Mouse (Mus musculus): ENCODE data around the gene Nefh. TPM values are rescaled to one million over a fixed set of nuclear protein-coding genes. Genes with fewer than 3 reads are reported as not detected.

Gene Nefh
- total RNA-seq (2021), result under 1 TPM; 0.05 to 0.23 TPM
- long read RNA-seq, experiment 1, partial matches to known transcripts, result 0 of 3 reads
- long read RNA-seq, experiment 1, other reads (novel, unspliced or antisense), result 0 of 3 reads
- long read RNA-seq, experiment 2, partial matches to known transcripts, result 0 of 1 reads
- long read RNA-seq, experiment 2, other reads (novel, unspliced or antisense), result 0 of 1 reads

DNA sequence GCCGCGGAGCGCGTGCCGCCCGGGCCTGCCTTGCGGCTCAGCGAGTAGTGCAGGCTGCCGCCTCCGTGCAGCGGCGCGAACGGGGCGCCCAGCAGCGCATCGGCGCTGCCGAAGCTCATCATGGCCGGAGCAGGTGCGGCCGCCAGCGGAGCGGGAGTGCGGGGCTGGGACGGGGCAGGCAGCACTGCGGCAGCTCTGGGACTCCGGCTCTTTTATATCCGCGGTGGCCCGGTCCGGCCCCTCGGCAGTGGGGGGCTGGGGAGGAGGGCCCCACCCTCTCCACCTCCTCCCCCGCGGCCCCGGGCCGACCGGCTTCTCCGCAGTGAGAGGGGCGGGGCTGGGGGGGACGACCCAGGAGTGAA lies at the start of gene Nefh:
Gene Nefh, minus strand, starts transcription at position 252 of the 362 bp plus-strand sequence.
- no peak for DNase-seq

DNA sequence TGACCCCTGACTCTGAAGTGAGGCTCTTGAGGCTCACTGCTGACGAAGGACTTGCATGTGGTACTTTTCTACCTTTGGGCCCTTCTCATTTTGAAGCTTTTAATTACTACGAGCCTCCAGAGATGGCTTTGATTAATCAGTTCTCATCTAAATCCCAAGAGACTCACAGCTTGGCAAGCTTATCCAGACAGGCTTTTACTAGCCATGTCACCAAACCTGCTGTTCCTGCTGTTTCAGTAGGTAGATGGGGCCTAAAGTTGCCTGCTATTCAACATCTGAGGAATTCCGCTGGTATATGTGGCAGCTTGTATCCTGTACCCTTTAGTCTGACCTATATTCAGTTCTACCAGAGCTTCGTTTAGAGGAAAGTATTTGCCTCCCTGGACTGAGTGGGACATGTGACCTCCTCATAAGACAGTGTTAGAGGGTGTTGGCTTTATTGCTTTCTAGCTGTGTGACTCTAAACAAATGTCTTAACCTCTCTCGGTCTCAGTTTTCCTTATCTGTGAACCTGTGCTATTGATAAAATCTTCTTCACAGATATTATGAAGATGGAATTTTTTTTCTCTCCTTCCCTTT lies 48.8 kb upstream of the Nefh start:
- DNase-seq, result no peak

DNA sequence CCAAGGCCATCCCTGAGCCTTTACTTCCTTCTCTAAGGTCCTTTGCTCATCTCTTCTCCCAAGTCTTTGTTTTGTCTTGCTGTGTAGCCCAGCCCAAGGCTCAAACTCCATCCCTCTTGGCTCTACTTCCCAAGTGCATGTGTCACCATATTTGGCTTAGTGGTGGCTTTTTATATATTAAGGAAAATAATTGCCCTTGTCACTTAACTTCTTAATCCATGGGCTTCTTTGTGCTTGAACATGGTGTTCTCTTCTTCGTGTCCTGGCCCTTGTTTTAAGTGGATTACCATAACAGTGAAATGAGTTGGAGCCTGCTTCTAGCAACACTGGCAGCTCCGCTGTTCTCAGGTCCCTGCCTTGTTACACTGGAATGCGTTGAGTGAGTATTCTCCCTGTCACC lies 47.8 kb upstream of the Nefh start:
- no peak for DNase-seq

DNA sequence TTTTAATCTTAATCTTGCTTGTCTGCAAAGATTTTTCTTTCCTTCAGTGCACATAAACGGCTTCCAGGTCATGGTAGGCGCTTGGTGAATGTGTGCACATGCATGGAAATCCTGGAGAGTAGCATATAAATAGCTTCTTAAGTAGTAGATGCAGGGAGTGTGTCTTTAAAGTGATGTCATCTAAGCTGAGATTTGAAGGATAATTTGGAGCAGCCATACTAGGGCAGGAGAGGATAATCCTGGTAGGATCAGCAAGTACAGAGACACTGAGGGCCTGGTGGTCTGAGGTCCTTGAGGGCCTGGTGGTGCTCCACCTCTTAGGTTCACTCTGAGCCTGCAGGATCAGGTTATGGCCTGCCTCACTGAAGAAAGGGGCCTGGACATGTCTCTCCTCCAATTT lies 44.6 kb upstream of the Nefh start:
- DNase-seq, result no peak

DNA sequence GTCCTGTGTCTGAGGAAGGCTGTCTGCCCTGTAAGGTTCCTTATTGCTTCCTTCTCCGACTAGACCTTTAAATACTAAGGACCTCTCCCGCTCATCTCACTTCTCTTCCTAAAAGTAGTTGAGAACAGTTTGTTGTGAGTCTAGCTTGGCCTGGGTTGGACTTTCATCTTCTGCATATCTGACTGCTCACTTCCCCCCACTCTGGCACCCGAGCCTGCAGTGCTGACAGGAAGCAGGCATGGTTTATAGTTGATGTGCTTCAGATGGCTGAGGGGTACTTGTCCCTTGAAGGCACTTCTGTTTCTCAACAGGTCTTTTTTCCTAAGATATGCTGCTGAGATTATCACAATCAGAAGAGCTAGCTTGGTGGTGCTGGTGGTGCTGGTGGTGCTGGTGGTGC lies 41.3 kb upstream of the Nefh start:
- no peak for DNase-seq

DNA sequence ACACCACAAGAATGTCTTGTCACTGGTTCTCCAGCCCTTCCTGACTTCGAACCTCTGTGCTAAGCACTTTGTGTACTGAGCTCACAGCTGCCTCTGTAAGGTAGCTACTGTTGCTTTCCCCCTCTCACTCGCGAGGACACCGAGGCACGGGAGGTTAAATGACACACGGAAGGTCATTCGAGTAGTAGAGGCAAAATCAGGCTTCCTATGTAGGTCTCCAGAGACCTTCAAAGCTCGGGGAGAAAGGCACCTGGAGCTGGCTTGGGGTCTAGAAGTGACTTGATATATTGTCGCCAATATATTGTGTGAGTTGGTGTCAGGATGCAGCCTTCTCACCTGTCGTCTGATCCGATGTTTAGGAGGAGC lies 39.6 kb upstream of the Nefh start:
- no peak for DNase-seq

DNA sequence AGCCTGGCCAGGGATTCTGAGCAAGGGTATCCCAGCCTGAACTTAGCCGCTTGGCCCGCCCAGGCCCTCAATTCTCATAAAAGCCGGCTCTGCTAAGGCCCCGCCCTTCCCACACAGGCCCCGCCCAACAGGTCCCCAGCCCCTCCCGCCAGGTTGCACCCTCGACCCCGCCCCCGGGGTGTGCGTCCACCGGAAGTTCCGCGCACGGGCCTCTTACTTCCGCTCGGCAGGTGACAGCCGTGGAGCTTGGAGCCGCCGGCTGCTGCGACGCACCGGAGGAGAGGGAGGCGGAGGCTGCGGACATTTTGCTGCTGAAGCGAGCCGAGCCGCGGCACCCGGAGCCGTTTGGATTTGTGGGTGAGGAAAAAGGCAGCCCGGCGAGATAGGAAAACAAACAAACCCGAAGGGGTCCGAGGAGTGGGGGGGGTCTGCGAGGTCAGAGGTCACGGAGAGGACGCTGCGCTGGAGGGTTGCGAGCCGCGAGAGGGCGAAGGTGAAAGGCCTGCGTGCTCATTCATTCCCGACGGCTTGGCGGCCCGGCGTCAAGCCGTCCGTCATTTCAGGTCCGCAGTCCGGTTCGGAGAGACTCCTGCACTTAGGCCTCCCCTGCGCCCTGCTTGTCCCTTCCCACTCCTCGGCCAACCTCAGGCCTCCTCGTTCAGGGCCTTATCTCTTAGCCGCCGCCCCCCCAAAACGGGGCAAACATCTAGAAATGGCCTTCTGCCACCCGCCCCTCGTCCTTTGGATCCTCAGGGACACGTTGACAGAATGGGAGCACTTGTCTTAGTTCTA lies 39.0 kb upstream of the Nefh start, which contains the start of gene Ap1b1:
Gene Ap1b1, plus strand, starts transcription at position 130 of the 792 bp plus-strand sequence.
- peak; percentile 90 for DNase-seq

DNA sequence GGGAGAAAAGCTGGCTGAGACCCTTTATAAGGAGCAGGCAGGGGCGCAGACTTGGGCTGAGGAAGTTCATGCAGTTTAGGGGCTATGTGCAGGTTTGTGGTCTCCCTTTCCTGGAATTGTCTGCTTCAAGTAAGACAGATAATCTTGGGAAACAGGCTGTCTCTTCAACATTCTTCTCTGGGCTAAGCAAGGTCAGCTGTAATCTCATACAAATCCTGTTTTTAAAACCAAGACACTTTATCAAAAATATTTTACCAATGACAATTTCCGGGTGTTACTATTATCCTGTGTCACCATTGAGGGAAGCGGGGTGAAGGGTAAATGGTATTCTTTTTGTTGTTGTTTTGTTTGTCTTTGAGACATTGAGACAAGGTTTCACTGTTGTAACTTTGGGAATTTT lies 36.9 kb upstream of the Nefh start:
- DNase-seq, result no peak

DNA sequence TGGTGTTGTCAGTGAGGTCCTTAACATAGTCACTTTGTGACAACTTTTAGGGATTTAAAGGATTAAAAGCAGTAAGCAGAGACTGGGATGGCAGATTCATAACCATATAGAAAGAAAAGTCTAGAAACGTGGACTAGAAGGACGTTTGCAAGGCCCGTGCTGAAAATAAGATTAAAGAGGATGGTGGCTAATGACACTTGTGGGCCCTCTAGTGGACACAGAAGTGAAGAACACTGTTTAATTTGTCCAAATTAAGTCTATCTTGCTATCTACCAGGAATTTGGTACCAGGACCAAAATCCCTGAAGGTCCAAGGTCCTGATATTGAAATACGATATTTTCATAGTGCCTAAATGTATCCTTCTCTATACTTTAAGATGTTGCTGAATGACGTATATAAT lies 36.4 kb upstream of the Nefh start:
- no peak for DNase-seq

DNA sequence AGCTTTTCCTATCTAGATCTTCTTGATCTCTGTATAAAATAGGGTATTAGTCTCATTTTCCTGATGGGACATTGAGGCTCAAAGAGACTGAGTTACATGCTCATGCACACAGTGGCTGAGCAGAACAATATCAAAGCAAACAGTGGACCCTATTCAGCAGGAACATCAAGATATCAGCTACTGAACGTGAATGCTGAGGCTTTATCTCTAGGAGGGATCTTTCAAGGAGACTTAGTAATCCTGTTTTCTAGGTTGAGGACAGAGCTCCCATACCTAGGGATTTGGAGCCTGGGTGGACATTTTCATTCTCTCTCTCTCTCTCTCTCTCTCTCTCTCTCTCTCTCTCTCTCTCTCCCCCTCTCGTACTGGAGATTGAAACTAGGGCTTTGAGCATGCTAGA lies 35.7 kb upstream of the Nefh start:
- no peak for DNase-seq

DNA sequence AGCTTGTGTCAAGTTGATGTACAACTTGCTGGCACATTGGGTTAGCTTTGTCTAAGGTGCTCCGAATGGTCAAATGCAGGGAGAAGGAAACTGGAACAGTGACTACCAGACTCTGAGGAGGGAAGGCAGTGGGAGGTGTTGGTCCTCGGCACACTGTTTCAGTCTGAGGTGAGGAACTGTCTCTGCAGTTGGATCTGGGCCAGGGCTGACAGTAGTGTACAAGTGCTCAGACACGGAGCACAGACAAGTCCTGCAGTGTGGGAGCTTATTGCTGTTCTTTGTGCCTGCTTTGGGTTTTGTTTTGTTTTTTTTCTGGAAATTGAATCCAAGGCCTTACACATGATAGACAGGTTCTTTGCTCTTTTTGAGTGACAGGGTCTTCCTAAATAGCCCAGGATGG lies 35.1 kb upstream of the Nefh start:
- no peak for DNase-seq

DNA sequence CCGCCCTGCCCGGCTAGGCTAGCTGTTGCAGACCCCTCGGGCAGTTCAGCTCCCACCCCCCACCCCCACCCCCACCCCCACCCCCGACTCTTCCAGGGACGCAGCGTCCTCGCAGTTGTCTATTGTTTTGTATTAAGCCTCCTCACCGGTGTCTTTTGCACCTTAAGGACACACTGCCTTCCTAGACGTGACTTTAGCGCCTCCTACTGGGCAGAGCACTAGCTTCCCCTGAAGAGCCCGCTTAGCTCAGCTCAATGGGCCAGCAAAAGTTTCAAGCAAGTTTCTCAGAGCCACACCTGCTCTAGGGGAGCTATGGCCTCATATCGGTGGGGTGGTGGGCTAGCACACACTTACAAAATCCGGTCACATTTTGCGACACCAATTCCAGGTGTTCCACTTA lies 27.8 kb upstream of the Nefh start:
- peak; percentile 78 for DNase-seq

DNA sequence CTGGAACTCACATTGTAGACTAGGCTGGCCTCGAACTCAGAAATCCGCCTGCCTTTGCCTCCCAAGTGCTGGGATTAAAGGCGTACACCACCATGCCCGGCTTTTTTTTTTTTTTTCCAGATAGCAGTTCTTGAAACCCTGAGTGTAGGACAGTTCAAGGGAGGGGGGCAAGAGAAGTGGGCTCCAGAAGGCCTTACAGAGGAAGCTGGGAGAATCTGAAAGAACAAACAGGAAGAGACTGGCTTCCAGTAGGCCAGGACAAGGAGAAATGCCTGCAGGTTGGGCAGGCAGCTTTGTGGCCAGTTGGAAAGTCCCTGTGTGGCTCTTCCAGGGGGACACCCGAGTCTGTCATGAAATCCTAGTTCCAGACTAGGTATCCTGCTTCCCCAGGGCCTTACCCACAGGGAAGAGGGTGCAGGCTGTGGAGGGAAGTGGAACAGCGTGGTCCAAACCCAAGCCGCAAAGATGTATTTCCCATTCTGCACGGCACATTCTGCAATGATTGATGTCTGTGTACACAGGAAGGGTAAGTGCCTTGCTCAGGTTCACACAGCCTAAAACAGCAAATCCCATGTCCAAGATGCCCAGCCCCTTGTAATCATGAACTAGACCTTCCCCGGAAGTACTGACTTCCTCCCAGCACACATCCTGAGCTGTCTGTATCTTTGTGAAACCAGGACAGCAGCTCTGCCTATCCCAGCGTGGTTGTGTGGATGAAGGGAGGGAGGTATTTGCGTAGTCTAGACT lies 26.7 kb upstream of the Nefh start:
- DNase-seq, result no peak

DNA sequence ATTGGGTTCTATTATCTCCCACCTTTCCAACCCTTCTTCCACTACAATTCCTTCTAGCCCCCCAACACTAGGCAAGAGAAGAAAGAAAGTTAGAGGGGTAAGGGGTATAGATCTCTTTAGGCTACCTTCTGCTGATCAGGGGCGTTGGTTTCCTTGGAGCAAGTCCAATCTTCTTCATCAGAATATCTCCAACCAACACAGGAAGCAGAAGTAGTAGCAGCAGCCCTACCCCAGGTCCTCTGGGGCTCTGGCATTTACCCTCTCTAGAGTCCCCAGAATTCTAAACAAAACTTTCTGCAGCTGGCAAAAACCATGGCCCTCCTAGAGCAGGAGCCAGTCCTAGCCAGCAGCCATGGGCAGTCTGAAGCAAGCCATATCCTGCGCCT lies 26.0 kb upstream of the Nefh start:
- no peak for DNase-seq

DNA sequence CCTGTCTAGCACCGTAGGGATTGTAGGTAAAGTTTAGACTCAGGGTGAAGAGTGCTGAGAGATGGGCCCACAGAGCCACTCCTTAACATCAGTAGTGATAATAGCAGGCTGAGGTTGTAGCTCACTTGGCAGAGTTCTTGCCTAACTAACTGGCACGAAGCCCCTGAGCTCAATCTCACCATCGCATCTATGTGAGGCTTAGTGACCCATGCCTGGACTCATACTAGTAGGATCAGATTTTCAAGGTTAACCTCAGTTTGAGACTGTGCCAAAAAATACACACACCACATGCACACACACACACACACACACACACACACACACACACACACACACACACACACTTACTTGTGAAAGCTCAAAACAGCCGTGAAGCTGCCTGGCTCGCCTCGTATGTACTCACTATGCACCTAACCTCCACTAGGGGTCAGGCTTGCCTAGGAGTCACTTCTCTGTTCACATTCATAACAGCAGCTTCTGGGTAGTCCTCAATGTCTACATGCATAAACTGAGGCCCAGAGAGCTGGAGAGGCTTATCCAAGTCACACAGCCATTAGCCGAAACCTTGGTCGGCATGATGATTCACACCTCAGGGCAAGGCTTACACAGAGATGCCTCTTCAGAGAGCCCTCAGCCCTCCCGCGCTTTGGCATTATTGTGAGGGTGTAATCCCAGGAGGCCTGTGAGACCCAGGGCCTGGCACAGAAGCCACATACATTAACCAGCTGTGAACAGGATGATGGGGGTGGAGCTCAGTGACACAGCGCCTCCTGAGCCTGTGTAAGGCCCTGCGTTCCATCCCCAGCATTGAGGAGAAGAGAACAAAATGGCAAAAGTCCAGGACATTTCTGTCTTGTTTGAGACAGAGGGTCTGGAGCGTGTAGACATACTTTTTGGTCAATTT lies 25.4 kb upstream of the Nefh start:
- DNase-seq, result peak; percentile 39

DNA sequence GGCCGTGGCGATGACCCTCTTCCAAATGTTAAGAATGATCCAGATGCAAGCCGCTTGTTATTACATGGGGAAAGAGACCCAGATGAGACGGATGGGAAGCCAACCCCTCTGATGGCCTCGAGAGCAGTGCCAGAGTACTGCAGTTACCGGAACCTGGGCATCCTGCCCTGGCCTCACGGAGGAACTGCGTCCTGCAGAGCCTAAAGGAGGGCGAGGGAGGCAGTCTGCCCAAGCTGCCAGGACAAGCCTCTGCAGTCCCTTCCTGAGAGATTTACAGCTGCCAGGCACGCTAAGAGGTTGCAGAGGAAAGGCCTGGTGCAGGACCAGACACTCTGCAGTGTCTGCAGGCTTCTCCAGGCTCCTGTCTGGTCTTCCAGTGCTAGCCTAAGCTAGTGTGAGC lies 20.5 kb upstream of the Nefh start:
- DNase-seq, result peak; percentile 34

DNA sequence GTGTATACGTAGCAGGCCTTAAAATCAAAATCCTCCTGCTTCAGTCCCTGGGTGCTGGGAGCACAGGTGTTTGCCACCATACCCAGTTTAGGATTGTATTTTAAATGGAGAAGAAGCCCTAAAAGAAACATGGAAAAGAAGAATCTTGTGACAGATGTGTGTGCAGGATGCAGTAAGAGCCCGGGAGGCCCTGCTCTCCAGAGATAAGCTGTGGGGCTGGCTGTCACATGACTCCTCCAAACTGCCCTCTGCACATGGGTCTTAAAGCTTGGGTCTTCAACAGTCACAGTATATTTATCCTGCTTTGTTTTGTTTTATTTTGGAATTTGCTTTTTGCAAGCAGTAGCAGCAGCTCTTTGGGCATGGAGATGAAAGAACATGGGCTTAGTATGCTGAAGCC lies 19.7 kb upstream of the Nefh start:
- no peak for DNase-seq

DNA sequence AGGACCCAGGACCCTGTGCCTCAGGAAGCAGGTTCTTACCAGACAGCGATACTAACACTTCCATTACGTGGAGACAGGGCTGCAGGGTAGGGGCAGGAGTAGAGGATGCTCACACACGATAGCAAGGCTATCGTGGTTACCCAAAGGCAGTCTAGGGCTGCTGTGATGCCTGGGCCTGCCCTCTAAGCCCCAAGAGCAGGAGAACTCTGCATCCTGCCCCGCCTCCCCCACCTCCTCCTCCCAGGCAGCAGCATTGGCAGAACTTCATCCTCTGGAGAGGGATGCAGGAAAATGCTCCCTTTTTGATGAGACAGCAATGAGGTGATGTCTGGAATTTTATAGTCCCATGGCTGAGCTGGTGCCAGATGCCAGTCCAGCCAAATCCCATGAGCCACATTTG lies 19.0 kb upstream of the Nefh start:
- no peak for DNase-seq

DNA sequence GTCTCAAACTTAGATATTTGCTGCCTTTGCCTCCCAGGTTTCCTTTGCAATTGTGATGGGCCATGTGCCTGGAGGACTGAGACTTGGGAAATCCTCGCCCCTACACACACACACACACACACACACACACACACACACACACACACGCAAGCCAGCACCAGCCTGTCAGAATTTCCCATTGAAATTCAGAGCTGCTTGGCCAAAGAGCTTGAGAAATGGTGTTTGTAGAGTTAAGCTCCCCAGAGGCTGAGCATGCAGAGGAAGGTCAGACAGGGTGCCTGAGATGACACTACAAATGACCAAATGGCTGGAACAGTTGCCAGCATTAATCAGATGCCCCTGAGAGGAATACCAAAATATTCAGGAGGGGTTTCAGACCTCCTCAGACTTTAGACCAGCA lies 18.5 kb upstream of the Nefh start:
- DNase-seq, result no peak

DNA sequence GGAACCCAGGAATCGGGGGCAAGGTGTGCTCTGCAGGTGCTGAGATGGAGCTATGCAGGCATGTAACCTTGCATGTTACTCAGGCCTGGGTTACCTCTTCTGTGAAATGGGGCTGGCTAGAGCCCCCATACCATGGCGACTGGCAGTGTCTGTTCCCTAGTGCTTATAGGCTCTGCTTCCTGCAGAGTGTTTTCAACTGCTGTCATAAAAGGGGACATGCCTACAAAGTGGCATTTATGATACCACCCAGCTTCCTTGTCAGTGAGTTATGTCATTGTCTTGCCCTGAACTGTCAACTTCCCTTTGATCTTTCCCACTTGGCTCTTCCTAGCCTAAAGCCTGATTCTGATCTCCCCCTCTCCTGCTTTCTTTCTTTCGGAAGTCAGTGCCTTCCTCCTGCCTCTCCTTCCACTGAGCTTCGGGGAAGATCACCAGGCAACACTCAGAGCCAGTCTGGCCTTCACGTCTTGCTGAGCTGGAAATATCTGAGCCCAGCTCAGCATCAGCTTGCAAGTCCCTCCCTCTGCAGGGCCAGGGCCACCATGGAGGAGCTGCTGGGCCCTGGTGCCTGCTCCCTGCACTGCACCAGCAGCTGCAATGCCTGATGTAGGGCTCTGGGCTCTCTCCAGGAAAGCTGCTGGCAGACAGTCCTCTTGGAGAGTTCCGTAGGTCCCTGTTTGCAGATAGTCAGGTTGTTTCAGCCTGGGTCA lies 15.4 kb upstream of the Nefh start:
- DNase-seq, result peak; percentile 16

DNA sequence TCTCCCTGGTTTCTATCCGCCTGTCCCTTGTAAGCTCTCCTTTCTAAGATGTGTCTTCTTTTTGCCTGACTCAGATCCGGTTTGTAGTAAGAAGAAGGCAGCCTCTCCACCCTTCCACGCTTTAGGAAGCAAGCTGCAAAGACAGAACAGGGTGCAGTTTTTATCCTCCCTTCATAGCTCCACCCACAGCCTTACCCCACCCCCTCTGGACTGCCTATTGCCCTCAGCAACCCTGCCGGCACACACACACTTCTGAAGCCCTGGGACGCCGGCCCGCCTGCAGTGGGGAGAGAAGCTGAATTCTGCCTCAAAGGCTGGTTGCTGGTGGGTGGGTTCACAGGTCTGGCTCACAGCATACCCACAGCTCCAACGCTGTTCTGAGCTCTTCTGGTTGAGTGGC lies 6.1 kb upstream of the Nefh start:
- peak; percentile 12 for DNase-seq

DNA sequence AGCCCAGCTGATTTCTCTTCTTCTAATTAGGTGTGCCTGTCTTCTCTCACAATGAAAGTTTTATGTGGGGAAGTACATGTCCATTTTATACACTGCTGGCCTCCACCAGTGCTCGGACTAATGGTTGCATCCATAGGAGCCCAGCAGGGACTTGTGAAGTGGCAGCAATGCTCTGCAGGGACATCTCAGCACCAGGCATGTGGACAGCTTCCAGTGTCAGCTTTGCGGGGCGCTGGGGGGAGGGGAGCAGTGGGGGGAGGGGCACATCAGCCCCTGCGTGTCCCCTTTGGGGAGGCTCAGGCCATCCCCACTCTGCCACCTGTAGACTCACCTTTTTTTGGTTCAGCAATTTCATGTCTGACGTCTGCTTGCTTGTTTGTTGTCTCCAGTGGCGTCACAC lies 5.5 kb upstream of the Nefh start:
- DNase-seq, result no peak

All from gastrocnemius, postnatal 10 days (tissue).